Mouse (Mus musculus) cerebellum, adult 18-20 months (tissue): ENCODE results near the gene Il31ra.
A peak's percentile ranks its signal among the peaks of the same experiment; 100 is the strongest.

Experiments
- DNase-seq, 2 experiments: peaks; one replicate each; pipeline ENCODE4 v3.0.0; 2021

Il31ra gene

GRCm38 (mm10) chr13:112560554-112561138, 33.5 kb downstream of the Il31ra start:
- no peak for DNase-seq

GRCm38 (mm10) chr13:112556501-112556900, 37.7 kb downstream of the Il31ra start:
- DNase-seq, result no peak

GRCm38 (mm10) chr13:112553304-112553703, 40.9 kb downstream of the Il31ra start:
- no peak for DNase-seq

GRCm38 (mm10) chr13:112551641-112552548, 42.3 kb downstream of the Il31ra start:
- no peak for DNase-seq

- no peak for DNase-seq
These were observed 52.8 kb downstream of the Il31ra start for GRCm38 (mm10) chr13:112541223-112541975.

- no peak for DNase-seq
These were observed 53.5 kb downstream of the Il31ra start for GRCm38 (mm10) chr13:112540616-112541015.

GRCm38 (mm10) chr13:112537065-112537464, 57.1 kb downstream of the Il31ra start:
- no peak for DNase-seq

GRCm38 (mm10) chr13:112536611-112537010, 57.5 kb downstream of the Il31ra start:
- DNase-seq, result no peak

- no peak for DNase-seq
These were observed 60.6 kb downstream of the Il31ra start for GRCm38 (mm10) chr13:112533556-112533955.

- no peak for DNase-seq
These were observed 61.9 kb downstream of the Il31ra start for GRCm38 (mm10) chr13:112532235-112532634.

- peak; percentile 57 to 58 for DNase-seq
These were observed 64.3 kb downstream of the Il31ra start for GRCm38 (mm10) chr13:112529893-112530292.

GRCm38 (mm10) chr13:112527186-112527585, 67.0 kb downstream of the Il31ra start:
- DNase-seq, result no peak

GRCm38 (mm10) chr13:112523346-112523970, 70.7 kb downstream of the Il31ra start:
- DNase-seq, result no peak

GRCm38 (mm10) chr13:112522896-112523295, 71.3 kb downstream of the Il31ra start:
- no peak for DNase-seq

- DNase-seq, result no peak
These were observed 71.9 kb downstream of the Il31ra start for GRCm38 (mm10) chr13:112522261-112522660.

GRCm38 (mm10) chr13:112514546-112514945, 79.6 kb downstream of the Il31ra start:
- DNase-seq, result no peak

- no peak for DNase-seq
These were observed 81.3 kb downstream of the Il31ra start for GRCm38 (mm10) chr13:112512824-112513223.

GRCm38 (mm10) chr13:112511810-112512209, 82.3 kb downstream of the Il31ra start:
- no peak for DNase-seq

GRCm38 (mm10) chr13:112511261-112511660, 82.9 kb downstream of the Il31ra start:
- peak in 1 of 2 experiments; percentile 19 for DNase-seq

GRCm38 (mm10) chr13:112510437-112511212, 83.5 kb downstream of the Il31ra start:
- no peak for DNase-seq

GRCm38 (mm10) chr13:112509465-112509864, 84.7 kb downstream of the Il31ra start:
- peak; percentile 44 to 67 for DNase-seq

- no peak for DNase-seq
These were observed 85.7 kb downstream of the Il31ra start for GRCm38 (mm10) chr13:112508487-112508886.
